Mouse (Mus musculus) C2C12 (cell line): Measurements from ENCODE around the gene Gm45062. TPM values are rescaled to one million over a fixed set of nuclear protein-coding genes. Genes with fewer than 3 reads are reported as not detected.

Experiments
- H3K27me3 ChIP-seq: one replicate; pipeline ENCODE4 v1.6.1; 2011; ENCODE audit not compliant: control insufficient read depth, insufficient read depth, insufficient read length
- H3K36me3 ChIP-seq: one replicate; pipeline ENCODE4 v1.6.1; 2011; ENCODE audit not compliant: control insufficient read depth, insufficient read depth
- H3K4me3 ChIP-seq: one replicate; pipeline ENCODE4 v1.5.1; 2011; ENCODE audit warnings: mild to moderate bottlenecking, control low read depth; ENCODE audit not compliant: poor library complexity, insufficient read depth, severe bottlenecking
- H3K79me2 ChIP-seq: one replicate; pipeline ENCODE4 v1.6.1; 2011; ENCODE audit not compliant: control insufficient read depth, insufficient read depth
- H3K79me3 ChIP-seq: one replicate; pipeline ENCODE4 v1.6.1; 2011; ENCODE audit warnings: low read depth, control low read depth
- H3ac ChIP-seq: one replicate; pipeline ENCODE3; 2011; ENCODE audit warnings: low read depth; ENCODE audit not compliant: control insufficient read depth, insufficient read length
- CEBPB ChIP-seq: IDR thresholded peaks from one replicate; pipeline ENCODE4 v1.6.1; 2011; ENCODE audit warnings: low read depth, mild to moderate bottlenecking, control low read depth, moderate library complexity
- CTCF ChIP-seq: IDR thresholded peaks from one replicate; pipeline ENCODE4 v1.5.1; 2011; ENCODE audit not compliant: control insufficient read depth, insufficient read depth, insufficient read length
- FOSL1 ChIP-seq: IDR thresholded peaks from one replicate; pipeline ENCODE4 v1.8.0; 2011; ENCODE audit warnings: mild to moderate bottlenecking, low read length; ENCODE audit not compliant: poor library complexity, insufficient read depth, severe bottlenecking
- MAX ChIP-seq: IDR thresholded peaks from one replicate; pipeline ENCODE4 v1.6.1; 2011; ENCODE audit warnings: mild to moderate bottlenecking, control low read depth
- MYOD1 ChIP-seq: IDR thresholded peaks from one replicate; pipeline ENCODE4 v1.6.1; 2011; ENCODE audit warnings: low read depth; ENCODE audit not compliant: control insufficient read depth, insufficient read length
- MYOG ChIP-seq: IDR thresholded peaks from one replicate; pipeline ENCODE4 v1.6.1; 2011; ENCODE audit not compliant: control insufficient read depth, insufficient read length; ENCODE audit errors: extremely low read depth
- USF1 ChIP-seq: IDR thresholded peaks from one replicate; pipeline ENCODE4 v1.6.1; 2011; ENCODE audit warnings: low read depth, mild to moderate bottlenecking, control low read depth, moderate library complexity
- polyA plus RNA-seq: library from polyadenylated mRNA; unstranded; fragments of >200 nt; fragmentation: generic; extraction: Trizol; gene quantifications from one replicate; pipeline ENCODE4 v1.2.1, GENCODE M21; 2012; ENCODE audit warnings: missing spikeins

The Gm45062 gene
- polyA plus RNA-seq, 1 experiment: 0.33 TPM

DNA sequence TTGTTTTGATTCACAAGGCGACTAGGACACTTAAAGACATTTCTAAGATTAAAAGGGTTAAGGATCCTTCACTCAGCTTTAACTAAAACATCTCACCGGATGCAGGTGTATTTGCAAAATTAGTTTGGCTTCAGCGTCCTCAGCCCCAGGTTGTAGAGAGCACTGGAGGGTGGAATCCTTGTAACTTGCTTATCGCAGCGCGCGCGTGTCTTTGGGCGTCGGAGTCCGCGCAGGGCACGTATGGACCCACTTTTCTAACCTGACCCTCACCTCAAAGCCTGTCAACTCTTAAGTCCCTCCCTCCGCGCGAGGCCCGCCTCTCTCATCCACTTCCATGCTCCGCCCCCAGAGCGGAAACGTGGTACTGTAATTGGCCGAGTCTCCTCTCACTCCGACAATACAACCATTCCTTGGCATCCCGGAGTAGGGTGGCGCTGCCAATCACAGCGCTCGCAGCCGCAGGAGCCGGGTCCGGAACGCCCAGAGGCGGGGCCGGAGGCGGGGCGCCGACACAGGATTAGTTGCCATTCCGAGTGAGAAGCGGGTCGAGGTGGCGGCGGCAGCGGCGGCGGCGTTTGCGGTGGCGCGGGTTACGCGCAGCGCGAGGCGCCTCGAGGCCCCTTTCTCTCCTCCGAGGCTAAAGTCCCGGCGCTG lies 249.8 kb downstream of the Gm45062 start:
- Histone ChIP-seq H3ac (peak overlapping the region; percentile 58), H3K4me3 (peak overlapping the region; percentile 49), H3K27me3 (no peaks in the 10 kb centered on the region), H3K79me2 (no peaks in the 10 kb centered on the region), H3K79me3 (no peaks in the 10 kb centered on the region), H3K36me3 (no peaks in the 10 kb centered on the region)
- no peak for TF ChIP-seq FOSL1
- no peak for TF ChIP-seq MYOD1
- TF ChIP-seq CEBPB: no peak
- TF ChIP-seq USF1: no peak
- no peak for TF ChIP-seq MAX
- TF ChIP-seq MYOG: no peak
- no peak for TF ChIP-seq CTCF

DNA sequence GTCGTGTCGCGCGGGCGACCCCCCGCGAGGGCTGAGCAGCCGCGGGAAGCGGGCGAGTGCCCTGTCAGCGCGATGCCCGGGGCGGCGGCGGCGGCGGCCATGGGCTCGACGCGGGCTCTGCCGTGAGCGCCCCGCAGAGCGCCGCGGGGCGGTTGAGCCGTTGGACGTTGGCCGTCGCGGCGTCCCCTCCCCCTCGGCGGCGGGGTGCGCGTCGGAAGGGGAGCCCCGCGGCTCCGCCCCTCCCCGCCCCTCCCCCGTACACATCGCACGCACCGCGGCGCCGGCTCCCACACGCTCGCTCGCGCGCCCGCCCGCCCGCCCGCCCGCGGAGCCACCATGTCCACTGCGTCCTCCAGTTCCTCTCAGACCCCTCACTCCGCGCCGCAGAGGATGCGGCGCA lies 250.3 kb downstream of the Gm45062 start, which contains the start of gene Glcci1:
TSS of gene Glcci1 (plus strand) at position 50 of the 400 bp plus-strand sequence.
- Histone ChIP-seq H3K79me2 (no peaks in the 10 kb centered on the region), H3ac (peak within 1 kb of the TSS; percentile 90), H3K4me3 (peak within 1 kb of the TSS; percentile 49), H3K27me3 (no peaks in the 10 kb centered on the region), H3K79me3 (peaks cover 2% of the 10 kb centered on the region), H3K36me3 (no peaks in the 10 kb centered on the region)
- TF ChIP-seq MAX: no peak
- no peak for TF ChIP-seq CEBPB
- no peak for TF ChIP-seq MYOG
- TF ChIP-seq MYOD1: no peak
- no peak for TF ChIP-seq CTCF
- no peak for TF ChIP-seq FOSL1

DNA sequence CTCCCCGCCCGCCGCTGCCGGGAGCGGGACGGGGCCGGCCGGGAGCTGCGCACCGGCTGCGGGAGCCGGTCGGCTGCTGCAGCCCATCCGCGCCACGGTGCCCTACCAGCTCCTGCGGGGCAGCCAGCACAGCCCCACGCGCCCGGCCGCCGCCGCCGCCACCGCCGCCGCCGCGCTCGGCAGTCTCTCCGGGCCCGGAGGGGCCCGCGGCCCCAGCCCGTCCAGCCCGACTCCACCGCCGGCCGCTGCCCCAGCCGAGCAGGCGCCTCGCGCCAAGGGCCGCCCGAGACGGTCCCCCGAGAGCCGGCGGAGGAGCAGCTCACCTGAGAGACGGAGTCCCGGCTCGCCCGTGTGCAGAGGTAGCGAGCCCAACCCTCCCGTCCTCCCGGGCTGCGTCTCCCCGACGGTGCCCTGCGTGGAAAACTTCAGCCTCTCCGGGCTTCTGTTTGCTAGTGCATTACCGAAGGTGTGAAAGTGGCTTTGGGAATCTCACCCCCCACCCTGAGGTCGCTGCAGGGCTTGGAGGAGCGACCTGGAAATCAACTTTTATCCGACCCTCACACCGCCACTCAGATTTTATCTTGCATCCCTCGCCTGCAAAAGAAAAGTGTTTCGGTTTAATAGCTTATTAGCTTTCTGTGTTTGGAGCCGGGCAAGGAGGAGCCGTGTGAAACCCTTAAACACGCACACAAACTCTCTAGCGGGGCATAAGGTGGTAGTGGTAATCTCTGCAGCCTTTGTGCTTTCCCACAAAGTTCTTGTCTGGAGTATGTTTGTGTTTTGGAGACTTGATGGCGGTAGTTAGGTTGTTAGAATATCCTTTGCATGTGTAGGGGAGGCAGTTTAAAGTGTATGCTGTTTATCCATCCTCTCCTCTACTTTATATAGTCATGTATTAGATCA lies 251.0 kb downstream of the Gm45062 start:
- Histone ChIP-seq H3ac (peak overlapping the region; percentile 90), H3K27me3 (no peaks in the 10 kb centered on the region), H3K36me3 (no peaks in the 10 kb centered on the region), H3K79me2 (no peaks in the 10 kb centered on the region), H3K79me3 (peaks cover 2% of the 10 kb centered on the region), H3K4me3 (peak overlapping the region; percentile 49)
- TF ChIP-seq MAX (no peak), MYOD1 (no peak), FOSL1 (no peak), CTCF (no peak), USF1 (no peak), MYOG (no peak), CEBPB (no peak)

DNA sequence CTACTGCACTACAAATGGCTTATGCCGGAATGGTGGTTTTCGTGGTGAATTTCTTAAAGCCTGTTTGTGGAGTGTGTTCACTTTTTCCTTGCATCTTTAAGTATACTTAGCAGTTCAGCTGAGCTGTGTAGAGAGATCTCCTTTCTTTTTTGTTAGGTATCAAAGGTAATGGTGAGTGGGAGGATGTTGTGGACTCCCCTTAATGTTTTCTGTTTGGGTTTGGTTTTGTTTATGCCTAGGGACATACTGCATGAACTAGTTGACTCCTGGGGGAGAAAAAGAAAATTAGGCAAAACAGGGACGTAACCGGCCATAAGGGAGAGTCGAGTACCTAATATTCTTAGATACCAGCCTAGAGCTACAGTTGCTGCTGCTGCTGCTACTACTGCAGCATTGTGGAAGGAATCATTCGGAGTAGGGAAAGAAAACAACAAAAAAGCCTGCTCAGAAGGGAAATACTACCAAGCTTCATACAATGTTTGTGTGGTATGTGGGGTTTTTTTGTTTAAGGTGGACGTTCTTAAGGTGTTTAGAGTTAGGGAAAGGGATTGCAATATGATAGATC lies 251.7 kb downstream of the Gm45062 start:
- peaks cover 2% of the 10 kb centered on the region for H3K79me3 ChIP-seq
- H3K27me3 ChIP-seq: no peaks in the 10 kb centered on the region
- TF ChIP-seq CEBPB (no peak), MAX (no peak), FOSL1 (no peak), USF1 (no peak), MYOG (no peak)

DNA sequence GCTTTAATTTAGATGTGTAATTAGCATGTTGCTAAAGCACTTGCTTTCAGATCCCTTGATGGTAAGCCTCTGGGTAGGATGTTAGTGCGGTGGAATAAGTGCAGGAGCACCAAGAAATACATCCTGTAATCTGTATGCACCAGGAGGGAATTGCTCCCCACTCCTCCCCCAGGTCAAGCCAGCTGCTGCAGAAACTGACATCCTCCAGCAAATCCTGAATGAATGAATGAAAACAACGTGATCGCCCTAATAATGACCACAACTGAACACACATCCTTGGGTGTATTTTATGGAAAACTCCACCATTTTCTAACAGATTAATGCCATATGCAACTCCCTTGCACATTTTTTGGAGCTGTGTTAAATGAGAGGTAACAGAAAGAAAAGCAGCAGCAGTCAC lies 252.2 kb downstream of the Gm45062 start:
- no peaks in the 10 kb centered on the region for H3K79me2 ChIP-seq
- no peak overlapping the region for H3K4me3 ChIP-seq
- no peaks in the 10 kb centered on the region for H3K27me3 ChIP-seq
- no peak overlapping the region for H3ac ChIP-seq
- no peak for TF ChIP-seq CTCF
- no peak for TF ChIP-seq CEBPB
- TF ChIP-seq MYOD1: no peak
- TF ChIP-seq USF1: no peak
- no peak for TF ChIP-seq FOSL1
- no peak for TF ChIP-seq MYOG
- no peak for TF ChIP-seq MAX
- H3K36me3 ChIP-seq: no peaks in the 10 kb centered on the region
- peaks cover 2% of the 10 kb centered on the region for H3K79me3 ChIP-seq

More for the DNA sequence above, 251.7 kb downstream of the Gm45062 start:
- Histone ChIP-seq H3ac (peak overlapping the region; percentile 90), H3K79me2 (no peaks in the 10 kb centered on the region), H3K36me3 (no peaks in the 10 kb centered on the region), H3K4me3 (no peak overlapping the region)
